Mouse (Mus musculus): ENCODE measurements around the gene Atraid.

Gene Atraid

GRCm38 (mm10) chr5:31054261-31055215 lies 6.4 kb downstream of the Atraid start, which contains the start of gene Cad:
Gene Cad, plus strand, starts transcription at chr5:31054780.
- peak; percentile 96 to 97 for DNase-seq

GRCm38 (mm10) chr5:31055216-31056140 lies 7.4 kb downstream of the Atraid start:
- DNase-seq: no peak

GRCm38 (mm10) chr5:31069810-31070209 lies 21.7 kb downstream of the Atraid start:
- DNase-seq: no peak

GRCm38 (mm10) chr5:31071059-31071458 lies 22.9 kb downstream of the Atraid start:
- DNase-seq: no peak

- no peak for DNase-seq
Measured at GRCm38 (mm10) chr5:31071821-31072220, 23.7 kb downstream of the Atraid start.

GRCm38 (mm10) chr5:31073176-31073575 lies 25.1 kb downstream of the Atraid start:
- no peak for DNase-seq

GRCm38 (mm10) chr5:31076346-31076745 lies 28.2 kb downstream of the Atraid start:
- no peak for DNase-seq

- peak in 1 of 2 experiments; percentile 51 for DNase-seq
Measured at GRCm38 (mm10) chr5:31080059-31080794, 32.1 kb downstream of the Atraid start.

- DNase-seq: no peak
Measured at GRCm38 (mm10) chr5:31080795-31081164, 32.7 kb downstream of the Atraid start.

GRCm38 (mm10) chr5:31081386-31081785 lies 33.3 kb downstream of the Atraid start:
- peak; percentile 53 to 60 for DNase-seq

- peak; percentile 66 to 78 for DNase-seq
Measured at GRCm38 (mm10) chr5:31082355-31082754, 34.2 kb downstream of the Atraid start.

GRCm38 (mm10) chr5:31082935-31083625 lies 35.0 kb downstream of the Atraid start:
- DNase-seq: peak in 1 of 2 experiments; percentile 27

GRCm38 (mm10) chr5:31083949-31084348 lies 35.8 kb downstream of the Atraid start:
- peak in 1 of 2 experiments; percentile 22 for DNase-seq

GRCm38 (mm10) chr5:31086606-31087005 lies 38.5 kb downstream of the Atraid start:
- no peak for DNase-seq

- DNase-seq: no peak
Measured at GRCm38 (mm10) chr5:31087131-31087530, 39.0 kb downstream of the Atraid start.

GRCm38 (mm10) chr5:31092231-31092975 lies 44.3 kb downstream of the Atraid start:
- DNase-seq: no peak

- peak; percentile 48 for DNase-seq
Measured at GRCm38 (mm10) chr5:31093151-31094041, 45.3 kb downstream of the Atraid start.

- no peak for DNase-seq
Measured at GRCm38 (mm10) chr5:31094100-31094798, 46.1 kb downstream of the Atraid start.
